Mouse (Mus musculus): Measurements from ENCODE around the gene Ppm1a. TPM values are rescaled to one million over a fixed set of nuclear protein-coding genes. Genes with fewer than 3 reads are reported as not detected.
"Not testable (repeated sequence)": the region's sequence is repeated elsewhere in the genome, so short reads cannot be mapped to it uniquely, and the experiment has no call there.

Gene Ppm1a
- polyA plus RNA-seq, 1 experiment from 2014 or later, result 25.7 TPM

DNA sequence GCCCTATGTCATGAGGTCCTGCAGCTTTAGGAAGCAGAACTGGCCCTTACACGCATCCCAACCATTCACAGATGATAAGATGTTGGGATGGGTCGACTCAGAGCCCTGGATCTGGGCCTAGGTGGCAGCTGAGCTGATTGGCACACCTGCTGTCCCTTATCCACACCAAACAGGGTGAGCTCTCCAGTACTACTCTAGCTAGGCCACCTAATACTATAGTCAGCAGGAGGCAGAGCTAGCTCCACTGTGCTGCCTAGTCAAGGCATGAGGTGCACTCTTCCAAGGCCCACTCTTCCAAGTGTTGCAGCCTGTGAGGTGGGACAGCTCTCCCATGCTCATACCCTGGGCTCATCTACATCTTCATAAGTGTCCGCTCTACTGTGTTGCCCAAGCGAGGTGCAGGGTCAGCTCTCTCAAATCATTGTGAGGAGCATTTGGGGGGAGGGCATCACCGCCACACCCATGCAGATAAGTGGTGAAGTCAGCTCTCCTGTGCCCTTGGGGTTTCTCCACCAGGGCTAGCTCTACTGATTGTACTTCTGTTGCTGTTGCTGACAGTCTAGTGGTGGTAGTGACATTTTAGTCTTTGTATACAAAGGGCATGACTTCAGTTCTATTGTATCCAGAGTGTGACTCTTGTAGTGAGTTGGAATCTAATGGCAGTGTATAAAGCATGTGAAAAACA lies 12.4 kb downstream of the Ppm1a start:
- no peak; the same call in 1 of the 2 replicates for ATAC-seq
- H3K27ac ChIP-seq (ENCODE audit: low read depth, low read length), result no peak overlapping the region
- H3K27me3 ChIP-seq (replicated peaks; ENCODE audit: control insufficient read depth, insufficient read depth, low read length), result no peaks in the 10 kb centered on the region
- no peaks in the 10 kb centered on the region for H3K36me3 ChIP-seq (ENCODE audit: control insufficient read depth, insufficient read depth, low read length)
- H3K4me1 ChIP-seq (ENCODE audit: control insufficient read depth, insufficient read depth, low read depth, low read length), result no peaks in the 10 kb centered on the region
- no peak overlapping the region for H3K4me2 ChIP-seq (ENCODE audit: low read length)
- WGBS, result 89% methylated on average over 5 of the region's 5 CpGs
- H3K9me3 ChIP-seq (ENCODE audit: control insufficient read depth, low read length), result no peaks in the 10 kb centered on the region
- H3K4me3 ChIP-seq (ENCODE audit: low read length), result no peak overlapping the region
- H3K9ac ChIP-seq (ENCODE audit: low read depth, low read length), result no peak overlapping the region

DNA sequence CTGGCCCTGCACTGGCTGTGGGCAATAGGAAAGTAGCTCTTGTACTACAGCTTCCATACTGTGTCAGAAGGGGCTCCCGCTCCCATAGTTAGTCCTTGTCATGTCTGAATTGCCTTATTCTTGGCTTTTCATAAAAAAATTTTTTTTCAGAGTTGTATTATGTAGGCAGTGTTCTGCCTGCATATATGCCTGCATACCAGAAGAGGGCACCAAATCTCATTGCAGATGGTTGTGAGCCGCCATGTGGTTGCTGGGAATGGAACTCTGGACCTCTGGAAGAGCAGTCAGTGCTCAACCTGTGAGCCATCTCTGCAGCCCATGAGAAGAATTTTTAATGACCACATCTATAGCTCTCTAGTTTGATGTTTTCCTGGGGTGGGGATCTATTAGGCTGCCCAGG lies 13.9 kb downstream of the Ppm1a start:
- Histone ChIP-seq H3K9me3 (ENCODE audit: control insufficient read depth, low read length) (no peaks in the 10 kb centered on the region), H3K27ac (ENCODE audit: low read depth, low read length) (no peak overlapping the region), H3K27me3 (replicated peaks; ENCODE audit: control insufficient read depth, insufficient read depth, low read length) (no peaks in the 10 kb centered on the region), H3K36me3 (ENCODE audit: control insufficient read depth, insufficient read depth, low read length) (no peaks in the 10 kb centered on the region), H3K4me2 (ENCODE audit: low read length) (no peak overlapping the region), H3K4me1 (ENCODE audit: control insufficient read depth, insufficient read depth, low read depth, low read length) (no peaks in the 10 kb centered on the region), H3K4me3 (ENCODE audit: low read length) (no peak overlapping the region), H3K9ac (ENCODE audit: low read depth, low read length) (no peak overlapping the region)
- WGBS, result 100% methylated on average over 2 of the region's 2 CpGs
- peak; percentile 38; the same call in 1 of the 2 replicates for ATAC-seq

DNA sequence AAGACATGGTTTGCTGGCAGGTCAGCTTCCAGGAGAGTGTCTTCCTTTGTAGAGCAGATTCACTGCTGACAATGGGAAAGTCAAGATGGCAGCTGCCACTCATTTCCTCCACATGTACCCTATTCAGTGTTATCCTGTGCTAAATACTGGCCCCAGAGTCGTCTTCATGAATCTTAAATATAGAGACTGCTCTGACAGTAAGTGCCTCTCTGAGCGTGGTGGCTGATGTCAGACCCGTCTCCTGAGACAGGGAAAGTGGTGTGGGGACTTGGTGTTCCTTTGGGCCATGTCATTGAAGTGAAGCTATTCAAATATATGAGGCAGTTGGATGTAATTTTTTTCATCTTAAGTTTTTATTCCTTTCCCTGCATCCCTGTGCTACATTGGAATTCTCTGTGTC lies 14.5 kb downstream of the Ppm1a start:
- H3K9me3 ChIP-seq (ENCODE audit: control insufficient read depth, low read length), result no peaks in the 10 kb centered on the region
- no peak overlapping the region for H3K27ac ChIP-seq (ENCODE audit: low read depth, low read length)
- H3K36me3 ChIP-seq (ENCODE audit: control insufficient read depth, insufficient read depth, low read length), result no peaks in the 10 kb centered on the region
- no peaks in the 10 kb centered on the region for H3K4me1 ChIP-seq (ENCODE audit: control insufficient read depth, insufficient read depth, low read depth, low read length)
- no peaks in the 10 kb centered on the region for H3K27me3 ChIP-seq (replicated peaks; ENCODE audit: control insufficient read depth, insufficient read depth, low read length)
- ATAC-seq, result no peak
- no peak overlapping the region for H3K9ac ChIP-seq (ENCODE audit: low read depth, low read length)
- H3K4me3 ChIP-seq (ENCODE audit: low read length), result no peak overlapping the region
- 90% methylated on average over 3 of the region's 3 CpGs for WGBS
- H3K4me2 ChIP-seq (ENCODE audit: low read length), result no peak overlapping the region

DNA sequence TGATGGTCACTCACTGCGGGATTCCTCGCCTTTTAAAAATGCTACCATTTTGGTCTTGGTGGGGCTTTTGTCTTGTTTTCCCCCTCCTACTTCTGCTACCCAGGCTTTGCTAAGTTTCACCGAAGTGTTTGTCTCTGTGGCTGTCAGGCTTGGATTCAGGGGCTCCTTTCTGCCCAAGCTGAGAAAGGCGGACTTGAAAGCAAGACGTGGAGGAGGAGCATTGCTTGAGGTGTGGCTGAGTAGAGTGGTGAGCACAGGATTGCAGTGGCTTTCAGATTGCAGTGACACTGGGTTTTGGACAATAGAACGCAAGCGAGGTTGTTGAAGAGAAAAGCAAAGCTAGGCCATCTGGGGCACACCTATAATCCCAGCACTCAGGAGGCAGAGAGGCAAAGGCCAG lies 16.7 kb downstream of the Ppm1a start:
- H3K4me1 ChIP-seq (ENCODE audit: control insufficient read depth, insufficient read depth, low read depth, low read length), result peaks cover 4% of the 10 kb centered on the region; the same call in 1 of the 2 replicates
- 72% methylated on average over 7 of the region's 7 CpGs for WGBS
- H3K4me2 ChIP-seq (ENCODE audit: low read length), result no peak overlapping the region
- no peak overlapping the region for H3K27ac ChIP-seq (ENCODE audit: low read depth, low read length)
- ATAC-seq, result no peak
- H3K9me3 ChIP-seq (ENCODE audit: control insufficient read depth, low read length), result no peaks in the 10 kb centered on the region
- no peaks in the 10 kb centered on the region for H3K27me3 ChIP-seq (replicated peaks; ENCODE audit: control insufficient read depth, insufficient read depth, low read length)
- no peak overlapping the region for H3K9ac ChIP-seq (ENCODE audit: low read depth, low read length)
- H3K4me3 ChIP-seq (ENCODE audit: low read length), result no peak overlapping the region
- H3K36me3 ChIP-seq (ENCODE audit: control insufficient read depth, insufficient read depth, low read length), result no peaks in the 10 kb centered on the region

DNA sequence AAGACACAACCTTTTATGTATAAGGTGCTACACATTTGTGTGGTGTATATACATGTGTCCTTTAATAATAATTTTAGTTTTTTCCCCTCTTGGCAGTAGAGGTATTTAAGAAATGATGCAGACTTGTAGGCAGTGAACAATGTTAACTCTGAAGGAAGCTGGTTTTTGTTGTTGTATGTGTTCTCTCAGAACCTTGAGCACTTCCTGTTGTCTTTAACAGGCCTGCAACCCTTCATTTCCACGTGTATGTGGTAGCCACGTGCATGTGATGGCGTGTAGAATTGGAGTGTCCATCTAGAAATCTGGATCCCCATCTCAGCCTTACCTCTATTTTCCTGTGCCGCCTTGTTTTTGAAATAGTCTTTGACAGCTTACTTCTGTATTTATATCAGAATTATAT lies 20.0 kb downstream of the Ppm1a start:
- H3K9me3 ChIP-seq (ENCODE audit: control insufficient read depth, low read length), result no peaks in the 10 kb centered on the region
- WGBS, result 89% methylated on average over 4 of the region's 4 CpGs

DNA sequence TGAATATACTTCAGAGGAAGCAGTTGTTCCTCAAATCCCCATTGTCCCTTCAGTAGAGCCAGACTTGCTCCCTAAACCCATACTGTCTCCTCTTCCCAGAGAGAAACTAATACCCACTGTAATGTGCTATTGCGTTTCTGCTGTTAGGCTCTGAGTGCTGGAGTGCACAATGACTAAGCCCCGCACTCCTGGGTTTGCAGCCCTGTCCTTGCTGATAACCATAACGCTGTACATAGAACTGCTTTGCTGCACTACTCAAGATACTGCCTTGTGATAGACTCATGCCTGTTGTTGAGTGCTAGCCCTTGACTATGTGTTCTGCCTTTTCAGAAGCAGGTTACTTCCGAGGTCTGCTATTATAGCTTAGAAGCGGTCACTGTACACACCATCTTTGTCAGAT lies 22.9 kb downstream of the Ppm1a start:
- no peaks in the 10 kb centered on the region for H3K9me3 ChIP-seq (ENCODE audit: control insufficient read depth, low read length)
- 90% methylated on average over 5 of the region's 5 CpGs for WGBS
- no peak for ATAC-seq

More for the DNA sequence above, 20.0 kb downstream of the Ppm1a start:
- Histone ChIP-seq H3K36me3 (ENCODE audit: control insufficient read depth, insufficient read depth, low read length) (no peaks in the 10 kb centered on the region), H3K4me1 (ENCODE audit: control insufficient read depth, insufficient read depth, low read depth, low read length) (peaks cover 4% of the 10 kb centered on the region; the same call in 1 of the 2 replicates), H3K4me3 (ENCODE audit: low read length) (no peak overlapping the region), H3K27ac (ENCODE audit: low read depth, low read length) (no peak overlapping the region), H3K4me2 (ENCODE audit: low read length) (no peak overlapping the region), H3K27me3 (replicated peaks; ENCODE audit: control insufficient read depth, insufficient read depth, low read length) (no peaks in the 10 kb centered on the region), H3K9ac (ENCODE audit: low read depth, low read length) (no peak overlapping the region)
- no peak for ATAC-seq

DNA sequence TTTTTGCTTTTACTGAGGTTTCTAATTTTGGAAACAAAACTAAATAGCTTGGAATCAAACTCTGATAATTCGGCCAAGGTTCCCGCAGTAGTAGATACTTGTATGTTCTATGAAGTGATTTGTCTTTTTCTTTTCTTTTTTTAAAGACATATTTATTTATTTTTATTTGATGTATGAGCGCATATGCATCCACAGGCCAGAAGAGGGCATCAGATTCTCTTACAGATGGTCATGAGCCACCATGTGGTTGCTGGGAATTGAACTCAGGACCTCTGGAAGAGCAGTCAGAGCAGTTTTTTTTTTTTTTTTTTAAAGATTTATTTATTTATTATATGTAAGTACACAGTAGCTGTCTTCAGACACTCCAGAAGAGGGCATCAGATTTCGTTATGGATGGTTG lies 25.5 kb downstream of the Ppm1a start:
- ATAC-seq; H3K36me3 ChIP-seq (ENCODE audit: control insufficient read depth, insufficient read depth, low read length): not testable (repeated sequence)
- 88% methylated on average over 4 of the region's 4 CpGs for WGBS

More for the DNA sequence above, 22.9 kb downstream of the Ppm1a start:
- H3K4me1 ChIP-seq (ENCODE audit: control insufficient read depth, insufficient read depth, low read depth, low read length), result peaks cover 4% of the 10 kb centered on the region; the same call in 1 of the 2 replicates
- H3K27ac ChIP-seq (ENCODE audit: low read depth, low read length), result no peak overlapping the region
- no peaks in the 10 kb centered on the region for H3K27me3 ChIP-seq (replicated peaks; ENCODE audit: control insufficient read depth, insufficient read depth, low read length)
- no peak overlapping the region for H3K4me2 ChIP-seq (ENCODE audit: low read length)
- H3K9ac ChIP-seq (ENCODE audit: low read depth, low read length), result no peak overlapping the region
- H3K36me3 ChIP-seq (ENCODE audit: control insufficient read depth, insufficient read depth, low read length), result no peaks in the 10 kb centered on the region
- H3K4me3 ChIP-seq (ENCODE audit: low read length), result no peak overlapping the region

DNA sequence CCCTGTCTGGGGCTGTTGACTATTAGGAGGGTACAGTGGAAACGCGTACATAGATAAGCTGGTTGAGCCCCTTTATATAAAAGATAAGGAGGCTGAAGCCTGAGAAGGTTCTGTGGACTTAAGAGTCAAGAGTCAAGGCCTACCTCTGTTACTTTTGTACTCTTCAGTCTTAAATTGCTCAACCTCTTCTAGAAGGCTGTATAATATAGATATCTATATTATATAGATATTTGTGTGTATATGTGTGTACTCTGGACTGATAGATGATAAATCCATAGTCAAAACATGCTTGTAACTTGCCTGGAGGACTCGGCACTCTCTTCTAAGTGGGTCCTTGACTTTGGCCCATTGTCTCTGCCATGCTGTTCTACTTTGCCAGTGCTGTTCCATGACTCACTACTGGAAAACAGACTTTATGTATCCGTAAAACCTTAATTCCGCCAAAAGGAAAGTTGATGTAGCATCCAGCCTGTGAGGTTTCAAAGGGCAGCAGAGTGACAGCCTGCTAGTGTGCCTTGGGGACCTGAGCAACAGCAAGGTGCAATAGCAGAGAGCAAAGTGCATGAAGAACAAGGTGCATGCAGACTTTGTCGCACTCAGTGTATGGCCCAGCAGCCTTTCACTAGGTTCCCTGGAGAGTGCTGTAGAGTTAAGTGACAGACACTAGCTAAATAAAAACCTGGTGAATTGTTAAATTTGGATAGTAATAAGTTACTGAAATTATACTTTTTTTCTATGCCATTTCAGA lies 28.1 kb downstream of the Ppm1a start:
- H3K27me3 ChIP-seq (replicated peaks; ENCODE audit: control insufficient read depth, insufficient read depth, low read length), result no peaks in the 10 kb centered on the region
- WGBS, result 95% methylated on average over 6 of the region's 6 CpGs
- no peaks in the 10 kb centered on the region for H3K4me1 ChIP-seq (ENCODE audit: control insufficient read depth, insufficient read depth, low read depth, low read length)
- no peak overlapping the region for H3K9ac ChIP-seq (ENCODE audit: low read depth, low read length)
- no peak for ATAC-seq
- no peaks in the 10 kb centered on the region for H3K9me3 ChIP-seq (ENCODE audit: control insufficient read depth, low read length)
- no peak overlapping the region for H3K4me2 ChIP-seq (ENCODE audit: low read length)
- H3K27ac ChIP-seq (ENCODE audit: low read depth, low read length), result no peak overlapping the region
- H3K36me3 ChIP-seq (ENCODE audit: control insufficient read depth, insufficient read depth, low read length), result peaks cover 5% of the 10 kb centered on the region; the same call in 1 of the 2 replicates
- no peak overlapping the region for H3K4me3 ChIP-seq (ENCODE audit: low read length)

More for the DNA sequence above, 25.5 kb downstream of the Ppm1a start:
- H3K9me3 ChIP-seq (ENCODE audit: control insufficient read depth, low read length); H3K4me1 ChIP-seq (ENCODE audit: control insufficient read depth, insufficient read depth, low read depth, low read length); H3K27ac ChIP-seq (ENCODE audit: low read depth, low read length); H3K4me2 ChIP-seq (ENCODE audit: low read length); H3K4me3 ChIP-seq (ENCODE audit: low read length); H3K27me3 ChIP-seq (replicated peaks; ENCODE audit: control insufficient read depth, insufficient read depth, low read length); H3K9ac ChIP-seq (ENCODE audit: low read depth, low read length): not testable (repeated sequence)

DNA sequence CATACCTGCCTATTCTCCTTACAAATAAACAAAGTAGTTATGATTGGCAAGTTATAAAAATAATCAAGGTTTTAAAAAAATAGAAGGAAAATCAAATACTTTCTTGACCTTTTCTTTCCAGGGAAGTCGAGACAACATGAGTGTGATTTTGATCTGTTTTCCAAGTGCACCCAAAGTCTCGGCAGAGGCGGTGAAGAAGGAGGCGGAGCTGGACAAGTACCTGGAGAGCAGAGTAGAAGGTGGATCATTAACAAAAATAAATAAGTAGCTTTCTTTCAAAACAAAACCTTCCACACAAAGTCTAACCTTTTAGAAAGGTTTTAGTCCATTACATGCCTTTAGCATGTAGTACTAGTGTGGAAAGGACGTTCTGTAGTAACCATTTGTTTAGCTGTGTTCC lies 29.3 kb downstream of the Ppm1a start:
- no peak overlapping the region for H3K4me3 ChIP-seq (ENCODE audit: low read length)
- H3K36me3 ChIP-seq (ENCODE audit: control insufficient read depth, insufficient read depth, low read length), result peaks cover 5% of the 10 kb centered on the region; the same call in 1 of the 2 replicates
- H3K27me3 ChIP-seq (replicated peaks; ENCODE audit: control insufficient read depth, insufficient read depth, low read length), result no peaks in the 10 kb centered on the region
- H3K4me2 ChIP-seq (ENCODE audit: low read length), result no peak overlapping the region
- H3K9me3 ChIP-seq (ENCODE audit: control insufficient read depth, low read length), result no peaks in the 10 kb centered on the region
- no peak overlapping the region for H3K27ac ChIP-seq (ENCODE audit: low read depth, low read length)
- no peak for ATAC-seq
- 90% methylated on average over 5 of the region's 5 CpGs for WGBS
- no peak overlapping the region for H3K9ac ChIP-seq (ENCODE audit: low read depth, low read length)
- no peaks in the 10 kb centered on the region for H3K4me1 ChIP-seq (ENCODE audit: control insufficient read depth, insufficient read depth, low read depth, low read length)
